Mouse (Mus musculus): ENCODE measurements around the gene Slc7a11. TPM values are rescaled to one million over a fixed set of nuclear protein-coding genes. Genes with fewer than 3 reads are reported as not detected.

The Slc7a11 gene
- polyA plus RNA-seq, 1 experiment, result 0.99 TPM

DNA sequence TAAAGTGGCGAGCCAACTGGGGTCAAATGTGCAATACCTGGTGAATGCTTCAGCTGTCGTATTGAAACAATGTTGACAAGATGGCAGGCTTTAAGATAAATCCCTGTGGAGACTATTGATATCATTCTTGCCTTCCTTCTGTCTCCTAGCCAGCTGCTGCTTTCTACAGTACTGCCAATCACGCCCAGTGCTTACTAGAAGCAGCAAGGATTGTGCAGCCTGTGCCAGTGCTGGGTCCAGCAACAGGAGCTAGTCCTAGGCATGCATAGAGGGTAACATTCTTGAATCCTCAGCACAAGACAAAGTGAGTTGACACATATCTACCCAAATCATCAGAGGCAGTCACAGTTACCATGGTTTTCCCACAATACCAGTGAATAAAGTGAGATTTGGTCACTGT, 129.6 kb downstream of the Slc7a11 start:
- TF ChIP-seq POLR2A (IDR thresholded peaks at IDR 0.05; ENCODE audit: low read depth, low read length) (no peak), CTCF (IDR thresholded peaks at IDR 0.05; ENCODE audit: extremely low read depth, insufficient read depth, insufficient read length, insufficient replicate concordance) (no peak)
- Histone ChIP-seq H3K4me3 (ENCODE audit: extremely low read depth, insufficient read depth, insufficient read length) (no peak overlapping the region), H3K27me3 (ENCODE audit: control insufficient read depth, insufficient read depth, low read length) (no peaks in the 10 kb centered on the region), H3K4me1 (ENCODE audit: control insufficient read depth, insufficient read depth, insufficient read length) (no peaks in the 10 kb centered on the region), H3K27ac (ENCODE audit: insufficient read depth, low read length) (no peak overlapping the region), H3K36me3 (ENCODE audit: control insufficient read depth, insufficient read depth, low read length) (no peaks in the 10 kb centered on the region)
- no peak for DNase-seq (ENCODE audit: low read depth in 1 of 2, low spot score in 2 of 2)
- WGBS, result 89% methylated on average over 3 of the region's 3 CpGs

DNA sequence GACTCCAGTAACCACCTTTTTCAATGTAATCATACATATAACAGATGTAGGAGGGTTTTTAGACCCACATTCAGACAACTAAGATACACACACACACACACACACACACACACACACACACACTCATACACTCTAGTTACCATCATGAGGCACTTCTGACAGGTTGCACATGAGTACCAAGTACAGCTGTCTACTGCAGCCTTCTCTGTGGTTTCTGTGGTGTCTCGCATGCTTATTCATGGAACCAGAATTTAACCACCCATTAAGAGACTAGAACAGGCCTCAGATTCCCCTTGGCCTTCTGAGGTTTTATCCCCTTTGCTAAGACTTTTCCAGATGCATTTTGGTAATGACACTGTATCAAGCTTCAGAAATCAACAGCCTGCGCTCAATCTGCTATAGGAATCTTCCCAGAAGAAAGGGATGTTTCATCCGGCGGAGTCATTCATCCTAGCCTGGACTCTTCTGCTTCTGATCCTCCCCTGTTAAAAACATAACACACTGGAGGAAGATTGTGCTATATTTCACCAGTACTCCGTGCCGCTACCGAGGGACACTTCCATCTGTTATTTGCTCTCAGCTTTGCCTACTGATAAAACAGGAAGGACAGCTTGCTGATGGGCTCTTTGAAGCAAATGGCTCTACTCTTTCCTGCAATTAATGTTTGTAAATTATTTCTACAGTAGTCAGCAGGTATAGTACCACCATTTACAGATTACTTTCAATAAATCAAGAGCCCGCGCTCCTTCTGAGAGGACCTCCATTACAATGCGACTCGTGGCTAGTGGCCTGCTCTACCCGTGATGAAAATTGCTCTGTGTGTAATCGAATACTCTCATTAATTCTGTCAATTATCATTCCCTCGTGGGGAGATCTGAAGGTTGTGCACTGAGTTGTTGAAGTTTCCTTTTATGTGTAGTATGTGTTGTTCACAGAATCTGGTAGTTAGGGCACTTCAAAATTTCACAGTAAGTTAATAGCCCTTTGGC, 135.8 kb downstream of the Slc7a11 start:
- no peak overlapping the region for H3K4me3 ChIP-seq (ENCODE audit: extremely low read depth, insufficient read depth, insufficient read length)
- no peaks in the 10 kb centered on the region for H3K27me3 ChIP-seq (ENCODE audit: control insufficient read depth, insufficient read depth, low read length)
- no peaks in the 10 kb centered on the region for H3K4me1 ChIP-seq (ENCODE audit: control insufficient read depth, insufficient read depth, insufficient read length)
- no peaks in the 10 kb centered on the region for H3K36me3 ChIP-seq (ENCODE audit: control insufficient read depth, insufficient read depth, low read length)
- DNase-seq (ENCODE audit: low read depth in 1 of 2, low spot score in 2 of 2), result no peak
- WGBS, result 81% methylated on average over 14 of the region's 14 CpGs
- no peak overlapping the region for H3K27ac ChIP-seq (ENCODE audit: insufficient read depth, low read length)
- TF ChIP-seq POLR2A (IDR thresholded peaks at IDR 0.05; ENCODE audit: low read depth, low read length) (no peak), CTCF (IDR thresholded peaks at IDR 0.05; ENCODE audit: extremely low read depth, insufficient read depth, insufficient read length, insufficient replicate concordance) (no peak)

DNA sequence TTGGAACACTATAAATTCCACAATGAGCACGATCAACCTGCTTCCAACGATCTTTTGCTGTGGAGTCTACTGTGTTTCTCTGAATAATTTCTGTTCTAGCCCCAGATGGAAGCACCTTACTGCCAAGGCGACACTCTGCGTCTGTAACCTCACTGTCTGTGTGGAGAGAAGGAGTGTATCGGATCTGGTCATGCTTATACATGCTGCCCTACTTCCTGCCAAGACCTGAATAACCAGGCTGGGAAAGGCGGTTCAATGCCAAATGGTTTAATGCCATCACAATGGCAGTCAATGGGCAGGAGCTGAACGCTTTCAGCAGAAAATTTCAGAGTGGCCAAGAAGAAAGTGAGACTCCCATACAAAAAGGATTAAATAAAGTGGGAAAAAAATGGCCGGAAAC, 137.1 kb downstream of the Slc7a11 start:
- Histone ChIP-seq H3K36me3 (ENCODE audit: control insufficient read depth, insufficient read depth, low read length) (no peaks in the 10 kb centered on the region), H3K27me3 (ENCODE audit: control insufficient read depth, insufficient read depth, low read length) (no peaks in the 10 kb centered on the region), H3K4me1 (ENCODE audit: control insufficient read depth, insufficient read depth, insufficient read length) (no peaks in the 10 kb centered on the region), H3K4me3 (ENCODE audit: extremely low read depth, insufficient read depth, insufficient read length) (no peak overlapping the region), H3K27ac (ENCODE audit: insufficient read depth, low read length) (no peak overlapping the region)
- WGBS, result 86% methylated on average over 8 of the region's 8 CpGs
- TF ChIP-seq CTCF (IDR thresholded peaks at IDR 0.05; ENCODE audit: extremely low read depth, insufficient read depth, insufficient read length, insufficient replicate concordance) (no peak), POLR2A (IDR thresholded peaks at IDR 0.05; ENCODE audit: low read depth, low read length) (no peak)
- no peak for DNase-seq (ENCODE audit: low read depth in 1 of 2, low spot score in 2 of 2)

DNA sequence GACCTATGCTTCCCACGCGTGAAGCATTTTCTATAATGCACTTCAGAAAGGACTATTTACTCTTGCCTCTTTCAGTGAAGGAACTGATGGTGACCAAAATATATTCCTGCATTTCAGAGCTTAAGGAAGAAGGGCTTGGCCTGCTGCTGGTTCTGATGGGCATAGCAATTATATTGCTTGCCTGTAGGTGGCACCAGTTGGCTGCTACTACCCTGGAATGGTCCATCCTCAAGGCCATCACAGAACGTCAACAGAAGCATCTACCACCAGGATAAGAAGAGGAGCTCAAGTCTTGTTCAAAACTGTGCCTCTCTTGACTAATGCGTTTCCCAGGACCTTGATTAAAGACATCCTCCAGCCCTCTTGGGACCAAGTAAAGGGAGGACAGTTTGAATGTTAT, 139.3 kb downstream of the Slc7a11 start:
- TF ChIP-seq POLR2A (IDR thresholded peaks at IDR 0.05; ENCODE audit: low read depth, low read length) (no peak), CTCF (IDR thresholded peaks at IDR 0.05; ENCODE audit: extremely low read depth, insufficient read depth, insufficient read length, insufficient replicate concordance) (peak; percentile 5; the same call in 1 of the 2 replicates)
- DNase-seq (ENCODE audit: low read depth in 1 of 2, low spot score in 2 of 2), result peak in 1 of 2 experiments; percentile 5
- 55% methylated on average over 4 of the region's 4 CpGs for WGBS

DNA sequence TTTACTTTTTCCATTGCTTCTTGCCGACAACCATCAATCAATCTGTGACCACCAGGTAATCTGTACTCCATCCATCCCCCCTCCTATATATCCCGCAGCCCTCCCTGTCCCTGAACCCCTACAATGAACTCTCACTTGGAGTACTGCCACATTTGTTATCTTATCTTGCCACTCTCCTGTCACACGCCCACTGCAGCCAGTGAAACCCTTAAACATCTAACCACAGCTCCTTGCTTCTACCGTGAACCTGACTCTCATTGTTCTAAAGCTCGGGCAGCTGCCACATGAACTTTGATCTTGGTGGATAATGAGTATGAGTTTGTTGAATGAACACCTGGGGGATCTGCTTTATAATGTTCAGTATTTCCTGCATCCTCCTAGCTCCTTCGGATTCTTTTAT, 140.8 kb downstream of the Slc7a11 start:
- no peaks in the 10 kb centered on the region for H3K36me3 ChIP-seq (ENCODE audit: control insufficient read depth, insufficient read depth, low read length)
- no peaks in the 10 kb centered on the region for H3K4me1 ChIP-seq (ENCODE audit: control insufficient read depth, insufficient read depth, insufficient read length)
- DNase-seq (ENCODE audit: low read depth in 1 of 2, low spot score in 2 of 2), result no peak
- no peak overlapping the region for H3K27ac ChIP-seq (ENCODE audit: insufficient read depth, low read length)
- TF ChIP-seq POLR2A (IDR thresholded peaks at IDR 0.05; ENCODE audit: low read depth, low read length) (no peak), CTCF (IDR thresholded peaks at IDR 0.05; ENCODE audit: extremely low read depth, insufficient read depth, insufficient read length, insufficient replicate concordance) (no peak)
- no peaks in the 10 kb centered on the region for H3K27me3 ChIP-seq (ENCODE audit: control insufficient read depth, insufficient read depth, low read length)
- no peak overlapping the region for H3K4me3 ChIP-seq (ENCODE audit: extremely low read depth, insufficient read depth, insufficient read length)
- 29% methylated on average over 6 of the region's 6 CpGs for WGBS

More for the DNA sequence above, 139.3 kb downstream of the Slc7a11 start:
- H3K4me1 ChIP-seq (ENCODE audit: control insufficient read depth, insufficient read depth, insufficient read length), result no peaks in the 10 kb centered on the region
- H3K4me3 ChIP-seq (ENCODE audit: extremely low read depth, insufficient read depth, insufficient read length), result no peak overlapping the region
- no peak overlapping the region for H3K27ac ChIP-seq (ENCODE audit: insufficient read depth, low read length)
- H3K27me3 ChIP-seq (ENCODE audit: control insufficient read depth, insufficient read depth, low read length), result no peaks in the 10 kb centered on the region
- no peaks in the 10 kb centered on the region for H3K36me3 ChIP-seq (ENCODE audit: control insufficient read depth, insufficient read depth, low read length)

DNA sequence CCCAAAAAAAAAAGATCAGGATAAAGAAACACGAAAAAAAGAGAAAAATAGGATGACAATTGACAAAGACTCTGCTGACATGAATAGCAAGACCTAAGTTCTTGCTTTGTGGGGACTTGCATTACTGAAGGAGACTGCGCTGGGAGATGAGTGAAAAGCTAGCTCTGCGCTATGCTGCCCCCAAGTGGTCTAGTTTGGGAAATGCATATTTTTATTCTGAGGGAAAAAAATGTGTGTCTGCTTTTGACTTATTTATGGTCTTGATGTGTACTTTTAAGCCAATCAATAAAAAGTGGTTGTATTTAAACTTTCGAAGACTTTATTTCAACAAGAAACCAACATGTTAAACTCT, 142.5 kb downstream of the Slc7a11 start:
- DNase-seq (ENCODE audit: low read depth in 1 of 2, low spot score in 2 of 2), result no peak
- Histone ChIP-seq H3K4me3 (ENCODE audit: extremely low read depth, insufficient read depth, insufficient read length) (no peak overlapping the region), H3K4me1 (ENCODE audit: control insufficient read depth, insufficient read depth, insufficient read length) (no peaks in the 10 kb centered on the region), H3K27me3 (ENCODE audit: control insufficient read depth, insufficient read depth, low read length) (no peaks in the 10 kb centered on the region), H3K36me3 (ENCODE audit: control insufficient read depth, insufficient read depth, low read length) (no peaks in the 10 kb centered on the region), H3K27ac (ENCODE audit: insufficient read depth, low read length) (no peak overlapping the region)
- 10% methylated on average over 4 of the region's 4 CpGs for WGBS
- no peak for TF ChIP-seq CTCF (IDR thresholded peaks at IDR 0.05; ENCODE audit: extremely low read depth, insufficient read depth, insufficient read length, insufficient replicate concordance)
- TF ChIP-seq POLR2A (IDR thresholded peaks at IDR 0.05; ENCODE audit: low read depth, low read length), result no peak
